Mouse (Mus musculus) heart, embryonic 11.5 days (tissue): ENCODE data around the gene Lpp. TPM values are rescaled to one million over a fixed set of nuclear protein-coding genes. Genes with fewer than 3 reads are reported as not detected.

Experiments
- ATAC-seq: fragments of 200-750 bp; cut with Nextera tagmentation; replicated peaks from 2 replicates; pipeline ENCODE4 v1.8.0; 2017; ENCODE audit warnings: moderate library complexity; ENCODE audit not compliant: insufficient number of reproducible peaks, low FRiP score, low TSS enrichment
- H3K27ac ChIP-seq: fragments of 300-500 bp; sonication (generic); 2 replicates; pipeline ENCODE4 v1.5.1; 2014; ENCODE audit warnings: mild to moderate bottlenecking, low read depth, low read length
- H3K27me3 ChIP-seq: fragments of 300-500 bp; sonication (generic); 2 replicates; pipeline ENCODE4 v1.6.1; 2014; ENCODE audit warnings: mild to moderate bottlenecking, low read length, mixed read lengths; ENCODE audit not compliant: control insufficient read depth, insufficient read depth
- H3K36me3 ChIP-seq: fragments of 300-500 bp; sonication (generic); 2 replicates; pipeline ENCODE4 v1.6.1; 2014; ENCODE audit warnings: mild to moderate bottlenecking, low read length, moderate library complexity, mixed read lengths; ENCODE audit not compliant: control insufficient read depth, insufficient read depth
- H3K4me1 ChIP-seq: fragments of 300-500 bp; sonication (generic); 2 replicates; pipeline ENCODE4 v1.6.1; 2014; ENCODE audit warnings: low read length; ENCODE audit not compliant: control insufficient read depth, insufficient read depth
- H3K4me2 ChIP-seq: fragments of 300-500 bp; sonication (generic); 2 replicates; pipeline ENCODE4 v1.6.1; 2014; ENCODE audit warnings: mild to moderate bottlenecking, moderate library complexity
- H3K4me3 ChIP-seq: fragments of 300-500 bp; sonication (generic); 2 replicates; pipeline ENCODE4 v1.5.1; 2014; ENCODE audit warnings: low read depth, low read length
- H3K9ac ChIP-seq: fragments of 300-500 bp; sonication (generic); 2 replicates; pipeline ENCODE4 v1.6.1; 2014; ENCODE audit warnings: mild to moderate bottlenecking, low read depth, low read length, moderate library complexity
- H3K9me3 ChIP-seq: fragments of 300-500 bp; sonication (generic); replicated peaks from 2 replicates; pipeline ENCODE4 v1.6.1; 2016; ENCODE audit warnings: low read length; ENCODE audit not compliant: control insufficient read depth
- WGBS: fragments of 180-500 bp; shearing (Covaris S2); extraction: QIAGEN DNeasy Blood & Tissue Kit; methylation state at CpG from one replicate; pipeline ENCODE4 v1.1.7; 2014; ENCODE audit not compliant: insufficient replicate concordance; 5-methylcytosine and 5-hydroxymethylcytosine counted together
- polyA plus RNA-seq: library from polyadenylated mRNA; unstranded; fragments of >200 nt; fragmentation: Nextera tagmentation; extraction: Ambion mirVana; gene quantifications from 2 replicates; pipeline ENCODE4 v1.2.1, GENCODE M21; 2014

Lpp gene
- polyA plus RNA-seq, 1 experiment from 2014 or later = 59.2 TPM

GRCm38 (mm10) chr16:24394211-24394991 is 1.1 kb downstream of the Lpp start:
- Histone ChIP-seq H3K36me3 (no peaks in the 10 kb centered on the region), H3K9ac (peak overlapping the region; percentile 97), H3K27ac (peak overlapping the region; percentile 99), H3K4me1 (peaks cover 27% of the 10 kb centered on the region), H3K4me3 (peak overlapping the region; percentile 79), H3K27me3 (no peaks in the 10 kb centered on the region), H3K9me3 (no peaks in the 10 kb centered on the region), H3K4me2 (peak overlapping the region; percentile 78)
- ATAC-seq = no peak
- 5% methylated on average over 18 of the region's 18 CpGs for WGBS

- Histone ChIP-seq H3K4me2 (peak overlapping the region; percentile 78), H3K9ac (peak overlapping the region; percentile 97), H3K4me1 (peaks cover 27% of the 10 kb centered on the region), H3K9me3 (no peaks in the 10 kb centered on the region), H3K27me3 (no peaks in the 10 kb centered on the region), H3K27ac (peak overlapping the region; percentile 99; the same call in 1 of the 2 replicates), H3K4me3 (peak overlapping the region; percentile 79), H3K36me3 (no peaks in the 10 kb centered on the region)
- WGBS = 74% methylated on average over 2 of the region's 2 CpGs
- no peak for ATAC-seq
Measured at GRCm38 (mm10) chr16:24395100-24395499, 1.8 kb downstream of the Lpp start.

GRCm38 (mm10) chr16:24396504-24396903 is 3.2 kb downstream of the Lpp start:
- no peak for ATAC-seq
- H3K27ac ChIP-seq = no peak overlapping the region
- H3K27me3 ChIP-seq = no peaks in the 10 kb centered on the region
- no peaks in the 10 kb centered on the region for H3K36me3 ChIP-seq
- no peak overlapping the region for H3K4me2 ChIP-seq
- H3K4me3 ChIP-seq = no peak overlapping the region
- no peak overlapping the region for H3K9ac ChIP-seq
- H3K4me1 ChIP-seq = peaks cover 27% of the 10 kb centered on the region
- H3K9me3 ChIP-seq = no peaks in the 10 kb centered on the region
- WGBS = 86% methylated on average over 7 of the region's 7 CpGs

- H3K4me3 ChIP-seq = no peak overlapping the region
- no peak for ATAC-seq
- no peak overlapping the region for H3K9ac ChIP-seq
- H3K4me2 ChIP-seq = no peak overlapping the region
- no peak overlapping the region for H3K27ac ChIP-seq
- peaks cover 4% of the 10 kb centered on the region; the same call in 1 of the 2 replicates for H3K36me3 ChIP-seq
- H3K27me3 ChIP-seq = no peaks in the 10 kb centered on the region
- 38% methylated on average over 4 of the region's 4 CpGs for WGBS
- no peaks in the 10 kb centered on the region for H3K9me3 ChIP-seq
- peaks cover 29% of the 10 kb centered on the region for H3K4me1 ChIP-seq
Measured at GRCm38 (mm10) chr16:24398476-24398875, 5.2 kb downstream of the Lpp start.

- Histone ChIP-seq H3K27me3 (no peaks in the 10 kb centered on the region), H3K4me3 (no peak overlapping the region), H3K36me3 (peaks cover 7% of the 10 kb centered on the region), H3K4me2 (no peak overlapping the region), H3K9me3 (no peaks in the 10 kb centered on the region), H3K9ac (no peak overlapping the region), H3K27ac (no peak overlapping the region), H3K4me1 (peaks cover 29% of the 10 kb centered on the region)
- no peak for ATAC-seq
- 78% methylated on average over 3 of the region's 3 CpGs for WGBS
Measured at GRCm38 (mm10) chr16:24398893-24399292, 5.6 kb downstream of the Lpp start.

GRCm38 (mm10) chr16:24399524-24399923 is 6.2 kb downstream of the Lpp start:
- Histone ChIP-seq H3K27ac (no peak overlapping the region), H3K4me2 (no peak overlapping the region), H3K27me3 (no peaks in the 10 kb centered on the region), H3K4me1 (peaks cover 29% of the 10 kb centered on the region), H3K36me3 (peaks cover 11% of the 10 kb centered on the region), H3K4me3 (no peak overlapping the region), H3K9me3 (no peaks in the 10 kb centered on the region), H3K9ac (no peak overlapping the region)
- 69% methylated on average over 5 of the region's 5 CpGs for WGBS
- no peak for ATAC-seq

GRCm38 (mm10) chr16:24400776-24401175 is 7.5 kb downstream of the Lpp start:
- Histone ChIP-seq H3K9me3 (no peaks in the 10 kb centered on the region; the same call in 1 of the 2 replicates), H3K4me2 (no peak overlapping the region), H3K36me3 (peaks cover 12% of the 10 kb centered on the region), H3K4me3 (no peak overlapping the region), H3K4me1 (peaks cover 22% of the 10 kb centered on the region), H3K27me3 (no peaks in the 10 kb centered on the region), H3K9ac (no peak overlapping the region), H3K27ac (no peak overlapping the region)
- WGBS = 88% methylated on average over 2 of the region's 2 CpGs
- no peak for ATAC-seq

GRCm38 (mm10) chr16:24402801-24403200 is 9.5 kb downstream of the Lpp start:
- Histone ChIP-seq H3K4me2 (no peak overlapping the region), H3K36me3 (peaks cover 15% of the 10 kb centered on the region), H3K9ac (no peak overlapping the region), H3K9me3 (peaks cover 2% of the 10 kb centered on the region; the same call in 1 of the 2 replicates), H3K4me3 (no peak overlapping the region), H3K4me1 (0 out of 2 replicates have a peak, but pooled peaks cover 10% of the 10 kb centered on the region), H3K27me3 (no peaks in the 10 kb centered on the region), H3K27ac (no peak overlapping the region)
- 93% methylated on average over 4 of the region's 4 CpGs for WGBS
- no peak for ATAC-seq
